Mouse (Mus musculus): Measurements from ENCODE around the gene Zfp770. TPM values are rescaled to one million over a fixed set of nuclear protein-coding genes. Genes with fewer than 3 reads are reported as not detected.
A peak's percentile ranks its signal among the peaks of the same experiment; 100 is the strongest.

Zfp770 gene
- polyA plus RNA-seq, 1 experiment from 2014 or later: 2.5 TPM

- WGBS: under 1% methylated on average over 44 of the region's 44 CpGs
- H3K27ac ChIP-seq (ENCODE audit: low read length): peak overlapping the region; percentile 54; the same call in 1 of the 2 replicates
Observed at GRCm38 (mm10) chr2:114174651-114175484, 26.4 kb downstream of the Zfp770 start.

DNA sequence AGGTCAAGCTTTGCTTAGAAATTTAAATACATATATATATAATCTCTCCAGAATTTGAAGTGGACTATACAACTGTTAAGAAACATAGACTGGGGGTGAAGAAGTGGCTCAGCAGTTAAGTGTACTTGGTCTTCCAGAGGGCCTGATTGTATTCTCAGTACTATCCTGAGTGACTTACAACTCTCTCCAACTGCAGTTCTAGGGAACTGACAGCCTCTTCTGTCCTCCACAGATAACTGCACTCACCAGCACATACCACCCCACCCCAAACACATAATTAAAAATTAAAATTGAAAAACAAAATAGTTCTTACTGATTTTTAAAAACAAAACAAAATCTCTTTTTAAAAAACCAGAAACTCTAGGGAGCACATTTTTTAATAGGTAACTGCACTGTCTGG lies 28.0 kb downstream of the Zfp770 start:
- Histone ChIP-seq H3K9ac (replicated peaks; ENCODE audit: low read depth) (no peak overlapping the region), H3K27me3 (replicated peaks; ENCODE audit: insufficient read depth, low read length) (no peaks in the 10 kb centered on the region), H3K9me3 (ENCODE audit: low read length) (no peaks in the 10 kb centered on the region), H3K4me2 (replicated peaks; ENCODE audit: low read depth, low read length) (no peak overlapping the region), H3K27ac (ENCODE audit: low read length) (no peak overlapping the region), H3K36me3 (ENCODE audit: insufficient read depth, low read length) (no peaks in the 10 kb centered on the region), H3K4me1 (ENCODE audit: insufficient read depth, low read depth, low read length) (peaks cover 7% of the 10 kb centered on the region; the same call in 1 of the 2 replicates), H3K4me3 (ENCODE audit: low read depth, low read length) (no peak overlapping the region)
- no peak for TF ChIP-seq CTCF (IDR thresholded peaks at IDR 0.05)
- TF ChIP-seq EP300 (IDR thresholded peaks at IDR 0.05): no peak
- DNase-seq (ENCODE audit: low spot score) (no peak), ATAC-seq (no peak)

More at GRCm38 (mm10) chr2:114174651-114175484, 26.4 kb downstream of the Zfp770 start:
- Histone ChIP-seq H3K36me3 (ENCODE audit: insufficient read depth, low read length) (no peaks in the 10 kb centered on the region), H3K27me3 (replicated peaks; ENCODE audit: insufficient read depth, low read length) (no peaks in the 10 kb centered on the region), H3K9ac (replicated peaks; ENCODE audit: low read depth) (peak overlapping the region; percentile 89), H3K4me3 (ENCODE audit: low read depth, low read length) (peak overlapping the region; percentile 92), H3K4me2 (replicated peaks; ENCODE audit: low read depth, low read length) (peak overlapping the region; percentile 73), H3K9me3 (ENCODE audit: low read length) (no peaks in the 10 kb centered on the region), H3K4me1 (ENCODE audit: insufficient read depth, low read depth, low read length) (peaks cover 7% of the 10 kb centered on the region; the same call in 1 of the 2 replicates)
- ATAC-seq (peak; percentile 97), DNase-seq (ENCODE audit: low spot score) (peak; percentile 96)
- TF ChIP-seq EP300 (IDR thresholded peaks at IDR 0.05) (peak; percentile 66), CTCF (IDR thresholded peaks at IDR 0.05) (peak; percentile 89)

- ATAC-seq (no peak), DNase-seq (ENCODE audit: low spot score) (peak; percentile 6)
- Histone ChIP-seq H3K4me1 (ENCODE audit: insufficient read depth, low read depth, low read length) (no peaks in the 10 kb centered on the region), H3K27me3 (replicated peaks; ENCODE audit: insufficient read depth, low read length) (no peaks in the 10 kb centered on the region), H3K4me2 (replicated peaks; ENCODE audit: low read depth, low read length) (no peak overlapping the region), H3K27ac (ENCODE audit: low read length) (no peak overlapping the region), H3K36me3 (ENCODE audit: insufficient read depth, low read length) (peaks cover 6% of the 10 kb centered on the region; the same call in 1 of the 2 replicates), H3K9me3 (ENCODE audit: low read length) (no peaks in the 10 kb centered on the region), H3K9ac (replicated peaks; ENCODE audit: low read depth) (no peak overlapping the region), H3K4me3 (ENCODE audit: low read depth, low read length) (no peak overlapping the region)
- no peak for TF ChIP-seq EP300 (IDR thresholded peaks at IDR 0.05)
- no peak for TF ChIP-seq CTCF (IDR thresholded peaks at IDR 0.05)
Observed at GRCm38 (mm10) chr2:114167837-114168236, 33.4 kb downstream of the Zfp770 start.

- ATAC-seq (no peak), DNase-seq (ENCODE audit: low spot score) (no peak)
- Histone ChIP-seq H3K4me1 (ENCODE audit: insufficient read depth, low read depth, low read length) (no peaks in the 10 kb centered on the region), H3K9ac (replicated peaks; ENCODE audit: low read depth) (no peak overlapping the region), H3K4me3 (ENCODE audit: low read depth, low read length) (no peak overlapping the region), H3K4me2 (replicated peaks; ENCODE audit: low read depth, low read length) (no peak overlapping the region), H3K36me3 (ENCODE audit: insufficient read depth, low read length) (peaks cover 23% of the 10 kb centered on the region; the same call in 1 of the 2 replicates), H3K9me3 (ENCODE audit: low read length) (no peaks in the 10 kb centered on the region), H3K27ac (ENCODE audit: low read length) (no peak overlapping the region), H3K27me3 (replicated peaks; ENCODE audit: insufficient read depth, low read length) (no peaks in the 10 kb centered on the region)
- TF ChIP-seq CTCF (IDR thresholded peaks at IDR 0.05) (no peak), EP300 (IDR thresholded peaks at IDR 0.05) (no peak)
- 85% methylated on average over 1 of the region's 1 CpGs for WGBS
Observed at GRCm38 (mm10) chr2:114161978-114162377, 39.3 kb downstream of the Zfp770 start.

GRCm38 (mm10) chr2:114157345-114157744 lies 43.9 kb downstream of the Zfp770 start:
- ATAC-seq (no peak), DNase-seq (ENCODE audit: low spot score) (no peak)
- Histone ChIP-seq H3K9me3 (ENCODE audit: low read length) (no peaks in the 10 kb centered on the region), H3K27me3 (replicated peaks; ENCODE audit: insufficient read depth, low read length) (no peaks in the 10 kb centered on the region), H3K4me3 (ENCODE audit: low read depth, low read length) (no peak overlapping the region), H3K4me2 (replicated peaks; ENCODE audit: low read depth, low read length) (no peak overlapping the region), H3K9ac (replicated peaks; ENCODE audit: low read depth) (no peak overlapping the region), H3K36me3 (ENCODE audit: insufficient read depth, low read length) (peaks cover 33% of the 10 kb centered on the region; the same call in 1 of the 2 replicates), H3K4me1 (ENCODE audit: insufficient read depth, low read depth, low read length) (no peaks in the 10 kb centered on the region), H3K27ac (ENCODE audit: low read length) (no peak overlapping the region)
- TF ChIP-seq CTCF (IDR thresholded peaks at IDR 0.05) (no peak), EP300 (IDR thresholded peaks at IDR 0.05) (no peak)
- 54% methylated on average over 4 of the region's 4 CpGs for WGBS

DNA sequence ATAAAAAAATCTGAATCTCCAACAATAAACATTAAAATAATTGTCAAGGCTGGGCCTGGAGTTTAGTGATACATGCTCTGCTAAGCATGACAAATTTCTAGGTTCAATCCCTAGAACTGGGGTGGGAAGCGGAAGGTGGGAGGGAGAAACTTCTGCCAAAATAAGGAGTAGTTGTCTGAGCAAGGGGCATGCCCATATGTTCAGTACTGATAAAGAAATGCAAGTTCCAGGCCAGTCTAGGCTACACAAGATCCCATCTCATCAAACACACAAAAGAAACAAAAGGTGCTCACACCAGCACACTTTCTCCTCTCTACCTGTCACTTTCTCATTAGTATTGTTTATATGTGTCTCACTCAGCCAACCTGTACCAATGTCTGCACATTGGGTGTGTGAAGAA lies 44.6 kb downstream of the Zfp770 start:
- no peak for TF ChIP-seq EP300 (IDR thresholded peaks at IDR 0.05)
- TF ChIP-seq CTCF (IDR thresholded peaks at IDR 0.05): no peak
- H3K36me3 ChIP-seq (ENCODE audit: insufficient read depth, low read length): peaks cover 33% of the 10 kb centered on the region; the same call in 1 of the 2 replicates
- H3K4me2 ChIP-seq (replicated peaks; ENCODE audit: low read depth, low read length): no peak overlapping the region
- no peak for DNase-seq (ENCODE audit: low spot score)
- no peaks in the 10 kb centered on the region for H3K4me1 ChIP-seq (ENCODE audit: insufficient read depth, low read depth, low read length)
- 100% methylated on average over 1 of the region's 1 CpGs for WGBS
- ATAC-seq: no peak
- H3K9me3 ChIP-seq (ENCODE audit: low read length): no peaks in the 10 kb centered on the region
- no peak overlapping the region for H3K9ac ChIP-seq (replicated peaks; ENCODE audit: low read depth)
- H3K4me3 ChIP-seq (ENCODE audit: low read depth, low read length): no peak overlapping the region
- H3K27me3 ChIP-seq (replicated peaks; ENCODE audit: insufficient read depth, low read length): no peaks in the 10 kb centered on the region
- no peak overlapping the region for H3K27ac ChIP-seq (ENCODE audit: low read length)

Measured in lung, postnatal 0 days (tissue).